Mouse (Mus musculus): Measurements from ENCODE around the gene Mmp17. TPM values are rescaled to one million over a fixed set of nuclear protein-coding genes. Genes with fewer than 3 reads are reported as not detected.

Gene Mmp17
- polyA plus RNA-seq, 1 experiment from 2014 or later = 4.7 TPM

DNA sequence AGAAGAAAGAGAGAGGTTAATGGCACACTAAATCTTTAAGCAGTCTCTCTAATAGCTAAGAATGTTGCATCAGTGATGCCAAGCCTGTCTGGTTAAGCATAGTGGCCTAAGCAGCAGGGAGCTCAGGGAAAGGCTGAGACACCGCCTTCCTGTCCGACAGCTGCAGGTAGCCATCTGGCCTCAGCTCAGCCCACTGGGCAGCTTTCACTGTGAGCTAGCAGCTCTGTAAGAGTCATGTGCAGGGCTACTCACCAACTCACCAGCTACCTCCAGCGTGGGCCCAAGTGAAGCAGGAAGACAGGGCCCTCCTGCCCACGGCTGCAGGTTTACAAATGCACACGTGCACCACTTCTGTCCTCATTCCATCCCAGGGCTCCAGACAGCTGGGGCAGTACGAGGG is 30.3 kb upstream of the Mmp17 start:
- no peaks in the 10 kb centered on the region for H3K27me3 ChIP-seq (ENCODE audit: insufficient read depth, low read length)

DNA sequence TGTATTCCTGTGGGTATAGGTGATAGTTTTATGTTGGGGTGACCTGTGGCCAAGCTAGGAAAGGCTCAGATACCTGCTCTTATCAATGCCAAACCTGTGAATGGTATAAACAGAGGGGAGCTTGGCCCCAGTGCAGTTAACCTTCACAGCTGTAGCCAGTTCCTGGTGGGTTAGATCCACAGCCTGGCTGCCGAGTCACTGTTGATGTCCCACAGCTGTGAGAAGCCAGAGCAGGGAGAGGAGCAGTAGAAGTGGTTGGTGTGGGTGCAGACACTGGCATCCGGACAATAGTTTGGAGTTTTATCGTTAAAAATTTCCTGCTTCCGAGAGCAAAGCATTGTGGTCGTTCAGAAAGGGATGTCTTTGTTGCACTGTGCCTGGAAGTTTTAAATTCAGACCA is 25.4 kb upstream of the Mmp17 start:
- Histone ChIP-seq H3K27me3 (ENCODE audit: insufficient read depth, low read length) (no peaks in the 10 kb centered on the region), H3K36me3 (ENCODE audit: insufficient read depth, low read length) (peaks cover 80% of the 10 kb centered on the region), H3K4me3 (ENCODE audit: low read length) (no peak overlapping the region), H3K9me3 (ENCODE audit: low read length) (no peaks in the 10 kb centered on the region), H3K4me1 (ENCODE audit: insufficient read depth, low read length) (no peaks in the 10 kb centered on the region), H3K27ac (ENCODE audit: low read length) (no peak overlapping the region), H3K9ac (replicated peaks; ENCODE audit: low read length) (no peak overlapping the region), H3K4me2 (replicated peaks; ENCODE audit: low read depth, low read length) (no peak overlapping the region)
- ATAC-seq (ENCODE audit: low FRiP score, low TSS enrichment) = no peak
- 78% methylated on average over 5 of the region's 5 CpGs for WGBS

More for the DNA sequence above, 30.3 kb upstream of the Mmp17 start:
- Histone ChIP-seq H3K27ac (ENCODE audit: low read length) (no peak overlapping the region), H3K36me3 (ENCODE audit: insufficient read depth, low read length) (peaks cover 90% of the 10 kb centered on the region), H3K9me3 (ENCODE audit: low read length) (no peaks in the 10 kb centered on the region), H3K4me3 (ENCODE audit: low read length) (no peak overlapping the region), H3K4me1 (ENCODE audit: insufficient read depth, low read length) (no peaks in the 10 kb centered on the region), H3K4me2 (replicated peaks; ENCODE audit: low read depth, low read length) (no peak overlapping the region), H3K9ac (replicated peaks; ENCODE audit: low read length) (no peak overlapping the region)
- WGBS = 84% methylated on average over 6 of the region's 6 CpGs
- ATAC-seq (ENCODE audit: low FRiP score, low TSS enrichment) = no peak

DNA sequence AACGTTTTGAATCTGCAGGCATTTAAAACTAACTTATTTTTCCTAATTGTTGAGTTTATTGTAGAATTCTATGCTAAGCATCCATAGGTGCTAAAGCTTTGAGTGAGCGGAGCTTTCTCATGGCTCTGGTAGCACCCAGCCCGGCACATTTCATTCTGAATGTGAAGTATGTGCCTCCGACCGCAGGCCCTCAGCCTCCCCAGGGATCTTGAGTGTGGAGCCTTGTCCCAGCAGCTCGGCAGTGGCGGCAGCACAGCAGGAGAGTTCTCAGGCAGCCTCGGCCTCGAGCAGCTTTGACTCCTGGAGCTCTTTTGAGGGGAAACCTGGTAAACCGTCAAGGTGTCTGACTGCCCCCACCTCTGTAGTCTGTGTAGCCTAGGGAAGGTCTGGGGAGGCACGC is 24.7 kb upstream of the Mmp17 start:
- 84% methylated on average over 11 of the region's 11 CpGs for WGBS
- Histone ChIP-seq H3K27ac (ENCODE audit: low read length) (no peak overlapping the region), H3K9ac (replicated peaks; ENCODE audit: low read length) (no peak overlapping the region), H3K27me3 (ENCODE audit: insufficient read depth, low read length) (no peaks in the 10 kb centered on the region), H3K4me2 (replicated peaks; ENCODE audit: low read depth, low read length) (no peak overlapping the region), H3K36me3 (ENCODE audit: insufficient read depth, low read length) (peaks cover 82% of the 10 kb centered on the region), H3K4me1 (ENCODE audit: insufficient read depth, low read length) (no peaks in the 10 kb centered on the region), H3K9me3 (ENCODE audit: low read length) (no peaks in the 10 kb centered on the region), H3K4me3 (ENCODE audit: low read length) (no peak overlapping the region)
- no peak for ATAC-seq (ENCODE audit: low FRiP score, low TSS enrichment)

DNA sequence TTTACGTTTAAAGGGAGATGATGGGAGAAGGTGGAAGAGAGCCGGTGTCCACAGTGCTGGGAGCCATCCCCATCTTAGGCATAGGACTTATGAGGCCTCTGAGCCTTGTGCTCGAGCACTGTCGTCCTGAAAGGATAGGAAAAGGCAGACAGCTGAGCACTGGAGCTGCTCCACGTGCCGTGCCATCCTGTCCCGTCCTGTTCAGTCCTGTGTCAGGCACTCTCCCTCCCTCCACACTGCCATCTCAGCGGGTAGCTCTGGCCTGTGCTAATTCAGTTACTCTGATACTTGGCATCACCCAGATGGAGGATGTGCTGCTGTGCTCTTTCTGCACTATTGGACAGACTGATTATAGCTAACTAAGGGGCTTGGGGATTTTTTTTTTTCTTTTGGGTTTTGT is 21.6 kb upstream of the Mmp17 start:
- H3K4me1 ChIP-seq (ENCODE audit: insufficient read depth, low read length) = no peaks in the 10 kb centered on the region
- no peaks in the 10 kb centered on the region for H3K9me3 ChIP-seq (ENCODE audit: low read length)
- no peak overlapping the region for H3K4me3 ChIP-seq (ENCODE audit: low read length)
- ATAC-seq (ENCODE audit: low FRiP score, low TSS enrichment) = no peak
- H3K36me3 ChIP-seq (ENCODE audit: insufficient read depth, low read length) = peaks cover 71% of the 10 kb centered on the region
- no peak overlapping the region for H3K9ac ChIP-seq (replicated peaks; ENCODE audit: low read length)
- H3K4me2 ChIP-seq (replicated peaks; ENCODE audit: low read depth, low read length) = no peak overlapping the region
- no peaks in the 10 kb centered on the region for H3K27me3 ChIP-seq (ENCODE audit: insufficient read depth, low read length)
- no peak overlapping the region for H3K27ac ChIP-seq (ENCODE audit: low read length)
- WGBS = 94% methylated on average over 8 of the region's 8 CpGs

DNA sequence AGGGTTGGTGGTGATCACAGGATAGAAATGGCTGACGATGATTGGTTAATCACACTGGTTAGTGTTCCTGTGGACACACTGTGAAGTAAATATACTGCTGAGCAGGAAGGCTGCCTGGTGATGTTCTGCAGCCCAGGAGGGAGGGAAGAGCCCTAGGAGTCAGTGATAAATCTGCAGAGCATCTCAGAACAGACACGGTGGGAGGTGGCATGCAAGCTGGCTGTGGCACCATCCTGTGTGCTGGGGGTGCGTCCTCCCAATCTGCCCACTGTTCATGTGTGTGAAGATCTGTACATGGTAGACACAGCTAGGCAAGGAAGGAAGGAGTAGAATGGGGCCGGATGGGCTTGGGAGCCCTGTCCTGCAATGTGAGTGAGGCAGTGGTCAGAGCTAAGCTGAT is 15.4 kb upstream of the Mmp17 start:
- no peak for ATAC-seq (ENCODE audit: low FRiP score, low TSS enrichment)
- no peak overlapping the region for H3K4me3 ChIP-seq (ENCODE audit: low read length)
- no peak overlapping the region for H3K4me2 ChIP-seq (replicated peaks; ENCODE audit: low read depth, low read length)
- no peaks in the 10 kb centered on the region for H3K27me3 ChIP-seq (ENCODE audit: insufficient read depth, low read length)
- no peaks in the 10 kb centered on the region for H3K4me1 ChIP-seq (ENCODE audit: insufficient read depth, low read length)
- H3K9me3 ChIP-seq (ENCODE audit: low read length) = no peaks in the 10 kb centered on the region
- H3K36me3 ChIP-seq (ENCODE audit: insufficient read depth, low read length) = peaks cover 73% of the 10 kb centered on the region
- WGBS = 93% methylated on average over 4 of the region's 4 CpGs
- no peak overlapping the region for H3K9ac ChIP-seq (replicated peaks; ENCODE audit: low read length)
- no peak overlapping the region for H3K27ac ChIP-seq (ENCODE audit: low read length)

DNA sequence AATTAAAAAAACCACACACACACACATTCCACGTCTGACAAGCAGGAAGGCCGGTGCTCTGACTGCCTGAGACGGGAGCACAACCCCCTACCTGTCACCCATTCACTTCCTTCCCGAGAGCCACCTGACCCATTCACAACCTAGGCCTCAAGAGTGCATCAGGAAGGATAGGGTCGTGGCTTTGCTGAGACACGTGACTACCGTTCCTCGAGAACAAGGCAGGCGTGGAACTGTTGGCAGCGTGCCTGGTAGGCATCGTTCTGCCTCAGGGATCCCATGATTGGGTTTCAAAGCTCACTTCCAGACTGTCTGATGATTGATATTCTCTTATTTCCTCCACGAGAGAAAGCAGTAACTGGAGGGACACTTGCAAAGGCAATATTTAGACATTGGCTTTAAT is 5.8 kb upstream of the Mmp17 start:
- H3K27me3 ChIP-seq (ENCODE audit: insufficient read depth, low read length) = peaks cover 20% of the 10 kb centered on the region
- H3K36me3 ChIP-seq (ENCODE audit: insufficient read depth, low read length) = 0 out of 2 replicates have a peak, but pooled peaks cover under 1% of the 10 kb centered on the region
- ATAC-seq (ENCODE audit: low FRiP score, low TSS enrichment) = no peak
- WGBS = 27% methylated on average over 12 of the region's 12 CpGs
- no peaks in the 10 kb centered on the region for H3K9me3 ChIP-seq (ENCODE audit: low read length)
- H3K4me1 ChIP-seq (ENCODE audit: insufficient read depth, low read length) = no peaks in the 10 kb centered on the region
- no peak overlapping the region for H3K27ac ChIP-seq (ENCODE audit: low read length)
- H3K4me2 ChIP-seq (replicated peaks; ENCODE audit: low read depth, low read length) = no peak overlapping the region
- H3K4me3 ChIP-seq (ENCODE audit: low read length) = no peak overlapping the region
- no peak overlapping the region for H3K9ac ChIP-seq (replicated peaks; ENCODE audit: low read length)

DNA sequence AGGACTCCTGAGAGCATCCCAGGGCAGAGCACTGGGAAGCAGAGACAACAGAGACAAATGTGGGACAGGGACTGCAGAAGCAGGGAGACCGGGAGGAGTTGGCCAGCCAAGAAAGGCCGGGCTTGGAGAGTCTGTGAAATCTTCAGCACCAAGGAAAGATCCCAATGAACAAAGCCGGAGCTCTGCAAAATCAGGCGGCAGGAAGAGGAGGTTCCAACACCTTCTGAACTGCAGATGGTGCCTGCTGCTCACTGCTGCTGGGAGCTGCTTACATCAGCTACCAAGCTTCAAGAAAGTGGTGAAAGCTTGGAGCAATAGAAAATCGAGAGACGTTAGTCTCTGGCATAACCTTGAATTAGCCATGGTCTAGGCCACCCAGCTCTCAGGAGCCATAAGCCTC is 3.9 kb upstream of the Mmp17 start:
- 7% methylated on average over 6 of the region's 6 CpGs for WGBS
- H3K4me1 ChIP-seq (ENCODE audit: insufficient read depth, low read length) = peaks cover 8% of the 10 kb centered on the region
- no peak overlapping the region for H3K9ac ChIP-seq (replicated peaks; ENCODE audit: low read length)
- H3K4me2 ChIP-seq (replicated peaks; ENCODE audit: low read depth, low read length) = no peak overlapping the region
- no peak for ATAC-seq (ENCODE audit: low FRiP score, low TSS enrichment)
- peaks cover 24% of the 10 kb centered on the region for H3K27me3 ChIP-seq (ENCODE audit: insufficient read depth, low read length)
- no peak overlapping the region for H3K27ac ChIP-seq (ENCODE audit: low read length)
- no peaks in the 10 kb centered on the region for H3K9me3 ChIP-seq (ENCODE audit: low read length)
- H3K36me3 ChIP-seq (ENCODE audit: insufficient read depth, low read length) = no peaks in the 10 kb centered on the region
- H3K4me3 ChIP-seq (ENCODE audit: low read length) = no peak overlapping the region

GRCm38 (mm10) chr5:129580572-129580971 is 3.4 kb upstream of the Mmp17 start:
- Histone ChIP-seq H3K4me2 (replicated peaks; ENCODE audit: low read depth, low read length) (no peak overlapping the region), H3K4me1 (ENCODE audit: insufficient read depth, low read length) (peaks cover 13% of the 10 kb centered on the region), H3K27me3 (ENCODE audit: insufficient read depth, low read length) (peaks cover 28% of the 10 kb centered on the region), H3K4me3 (ENCODE audit: low read length) (no peak overlapping the region), H3K27ac (ENCODE audit: low read length) (no peak overlapping the region), H3K9ac (replicated peaks; ENCODE audit: low read length) (no peak overlapping the region), H3K9me3 (ENCODE audit: low read length) (no peaks in the 10 kb centered on the region), H3K36me3 (ENCODE audit: insufficient read depth, low read length) (no peaks in the 10 kb centered on the region)
- WGBS = 83% methylated on average over 9 of the region's 9 CpGs
- ATAC-seq (ENCODE audit: low FRiP score, low TSS enrichment) = no peak

DNA sequence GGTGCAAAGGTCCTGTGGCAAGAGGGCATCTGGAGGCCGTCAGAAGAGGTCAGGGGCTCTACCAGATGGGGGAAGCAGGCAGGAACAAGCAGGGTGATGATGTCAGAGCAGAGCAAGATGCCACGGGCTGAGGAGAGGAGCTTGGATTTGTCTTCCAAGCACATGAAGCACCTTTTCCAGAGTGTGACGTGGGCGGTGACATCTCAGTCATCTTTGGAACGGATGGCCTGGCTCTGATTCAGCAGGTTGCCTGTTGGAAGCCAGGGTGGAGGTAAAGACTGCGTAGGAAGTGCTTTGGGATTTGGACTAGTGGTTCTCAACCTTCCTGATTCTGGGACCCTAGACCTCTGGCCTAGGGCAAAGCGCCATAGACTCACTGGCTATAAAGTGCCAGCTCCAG is 3.0 kb upstream of the Mmp17 start:
- Histone ChIP-seq H3K4me3 (ENCODE audit: low read length) (no peak overlapping the region), H3K36me3 (ENCODE audit: insufficient read depth, low read length) (no peaks in the 10 kb centered on the region), H3K4me2 (replicated peaks; ENCODE audit: low read depth, low read length) (no peak overlapping the region), H3K27me3 (ENCODE audit: insufficient read depth, low read length) (peaks cover 28% of the 10 kb centered on the region), H3K4me1 (ENCODE audit: insufficient read depth, low read length) (peaks cover 18% of the 10 kb centered on the region), H3K9ac (replicated peaks; ENCODE audit: low read length) (no peak overlapping the region), H3K9me3 (ENCODE audit: low read length) (no peaks in the 10 kb centered on the region), H3K27ac (ENCODE audit: low read length) (no peak overlapping the region)
- no peak for ATAC-seq (ENCODE audit: low FRiP score, low TSS enrichment)
- 71% methylated on average over 7 of the region's 7 CpGs for WGBS

DNA sequence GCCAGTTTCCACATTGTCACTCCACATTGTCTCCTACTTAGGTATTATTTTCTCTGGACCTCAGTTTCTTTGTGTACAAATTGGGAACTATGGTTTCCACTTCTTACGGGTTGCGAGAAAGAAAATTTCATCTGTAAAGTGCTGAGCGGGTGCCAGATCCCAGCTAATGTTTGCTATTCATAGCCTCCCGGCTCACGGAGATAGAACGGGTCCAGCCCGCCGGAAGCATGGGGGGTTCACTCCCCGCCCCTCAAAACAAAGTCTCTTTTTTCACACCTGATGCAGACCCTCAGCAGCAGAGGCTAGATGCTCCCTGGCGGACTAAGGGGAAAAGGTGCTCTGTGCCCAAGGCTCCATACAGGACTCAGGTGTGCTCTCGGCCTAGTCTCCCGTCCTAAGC is 638 bp upstream of the Mmp17 start:
- peak overlapping the region; percentile 65 for H3K4me3 ChIP-seq (ENCODE audit: low read length)
- H3K4me1 ChIP-seq (ENCODE audit: insufficient read depth, low read length) = peaks cover 22% of the 10 kb centered on the region
- WGBS = 5% methylated on average over 12 of the region's 12 CpGs
- peaks cover 28% of the 10 kb centered on the region for H3K27me3 ChIP-seq (ENCODE audit: insufficient read depth, low read length)
- peak overlapping the region; percentile 70 for H3K9ac ChIP-seq (replicated peaks; ENCODE audit: low read length)
- no peaks in the 10 kb centered on the region for H3K36me3 ChIP-seq (ENCODE audit: insufficient read depth, low read length)
- H3K4me2 ChIP-seq (replicated peaks; ENCODE audit: low read depth, low read length) = peak overlapping the region; percentile 100
- H3K9me3 ChIP-seq (ENCODE audit: low read length) = no peaks in the 10 kb centered on the region
- H3K27ac ChIP-seq (ENCODE audit: low read length) = no peak overlapping the region
- peak; percentile 20; the same call in 1 of the 2 replicates for ATAC-seq (ENCODE audit: low FRiP score, low TSS enrichment)
